Mouse (Mus musculus) megakaryocyte-erythroid progenitor cell, adult 5-6 weeks (primary cell): ENCODE data around the gene Ccdc84. TPM values are rescaled to one million over a fixed set of nuclear protein-coding genes. Genes with fewer than 3 reads are reported as not detected.
"Not testable (repeated sequence)": the region's sequence is repeated elsewhere in the genome, so short reads cannot be mapped to it uniquely, and the experiment has no call there.

Experiments used
- ATAC-seq: replicated peaks from 2 replicates; pipeline ENCODE4 v1.8.0; 2016; ENCODE audit warnings: mild to moderate bottlenecking, inconsistent platforms; ENCODE audit not compliant: severe bottlenecking, poor library complexity, low FRiP score, low TSS enrichment
- total RNA-seq, 2 experiments: library from RNA; stranded (forward) in 1 of 2; stranded (reverse) in 1 of 2; fragments of 200-1000, 215-1000 nt in 1 of 2; fragments of >200 nt in 1 of 2; fragmentation: Nextera tagmentation in 1 of 2; gene quantifications; 2 replicates each; pipeline ENCODE4 v1.2.3; 2014 to 2017

The Ccdc84 gene
- total RNA-seq, 2 experiments from 2014 or later, result 19.3 to 56.1 TPM

DNA sequence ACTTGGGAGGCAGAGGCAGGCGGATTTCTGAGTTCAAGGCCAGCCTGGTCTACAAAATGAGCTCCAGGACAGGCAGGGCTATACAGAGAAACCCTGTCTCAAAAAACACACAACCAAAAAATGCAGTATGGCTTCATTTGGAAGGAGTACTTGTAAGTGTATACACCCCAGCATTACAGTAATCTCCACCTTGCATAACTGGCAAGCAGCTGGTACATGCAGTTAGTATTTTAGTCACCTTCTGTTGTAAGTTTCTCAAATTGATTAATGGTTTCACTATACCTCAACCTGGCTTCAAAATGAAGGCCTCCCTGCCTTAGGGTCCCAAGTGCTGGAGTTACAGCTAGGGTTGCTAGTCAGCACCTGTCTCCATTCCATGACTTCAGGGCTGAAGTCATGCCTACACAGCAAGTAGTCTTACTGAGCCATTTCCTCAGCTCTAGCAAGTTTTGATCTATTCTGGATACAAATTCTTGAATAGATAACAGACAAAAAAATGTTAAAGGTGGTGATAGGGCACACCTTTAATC lies 6.7 kb downstream of the Ccdc84 start:
- 0 out of 2 replicates have a peak, but pooled peaks have one; percentile 1 for ATAC-seq

DNA sequence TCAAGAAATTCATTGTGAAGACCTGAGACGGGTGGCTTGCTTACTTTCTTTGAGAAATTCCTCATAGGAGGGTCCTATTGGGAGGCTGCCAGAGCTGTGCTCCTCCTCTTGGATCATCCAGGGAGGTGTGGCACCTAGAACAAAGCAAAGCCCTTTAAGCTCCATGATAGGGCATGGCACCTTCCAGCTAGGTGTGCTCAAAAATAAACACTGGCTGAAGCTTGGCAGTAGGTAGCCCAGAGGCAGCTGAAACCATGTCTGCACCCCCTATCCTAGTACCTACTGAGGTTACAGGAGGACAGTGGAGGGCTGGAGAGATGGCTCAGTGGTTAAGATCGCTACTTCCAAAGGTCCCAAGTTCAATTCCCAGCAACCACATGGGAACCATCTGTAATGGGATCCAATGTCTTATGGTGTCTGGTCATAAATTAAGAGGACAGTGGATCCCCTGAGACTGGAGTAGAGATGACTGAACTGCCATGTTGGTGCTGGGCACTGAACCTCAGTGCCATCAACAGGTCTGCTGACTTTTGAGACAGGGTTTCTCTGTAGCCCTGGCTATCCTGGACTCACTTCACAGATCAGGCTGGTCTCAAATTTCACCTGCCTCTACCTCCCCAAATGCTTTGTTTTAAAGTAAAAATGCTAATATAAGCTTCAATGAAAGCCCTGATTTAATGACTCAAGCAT lies 7.6 kb downstream of the Ccdc84 start:
- no peak for ATAC-seq

DNA sequence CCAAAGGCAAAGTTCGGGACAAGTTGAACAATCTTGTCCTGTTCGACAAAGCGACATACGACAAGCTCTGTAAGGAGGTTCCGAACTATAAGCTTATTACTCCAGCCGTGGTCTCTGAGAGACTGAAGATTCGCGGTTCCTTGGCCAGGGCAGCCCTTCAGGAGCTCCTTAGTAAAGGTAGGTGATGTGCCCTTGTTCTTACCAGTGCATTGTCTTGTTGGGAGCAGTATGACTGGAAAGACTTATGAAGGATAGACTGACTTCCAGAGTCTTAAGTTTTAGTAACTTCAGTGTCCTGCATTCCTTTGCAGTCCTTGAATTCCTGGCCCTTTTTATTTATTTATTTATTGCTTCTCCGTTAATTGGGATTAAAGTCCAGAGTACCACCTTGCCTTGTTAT lies 9.7 kb downstream of the Ccdc84 start:
- ATAC-seq, result not testable (repeated sequence)

DNA sequence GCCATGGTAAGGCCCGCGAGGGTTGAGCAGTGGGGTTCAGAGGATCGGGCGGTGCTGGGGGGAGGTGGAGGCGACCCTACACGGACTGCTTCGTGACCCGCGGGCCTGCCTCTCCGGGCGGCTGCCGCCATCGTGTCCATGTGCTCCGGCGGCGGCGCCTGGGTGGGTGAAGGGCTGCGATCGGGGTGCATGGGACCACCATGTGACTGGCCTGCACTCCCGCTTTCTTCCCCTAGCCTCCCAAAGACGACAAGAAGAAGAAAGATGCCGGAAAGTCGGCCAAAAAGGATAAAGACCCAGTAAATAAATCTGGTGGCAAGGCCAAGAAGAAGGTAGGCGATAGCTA lies 10.6 kb downstream of the Ccdc84 start:
- no peak for ATAC-seq

DNA sequence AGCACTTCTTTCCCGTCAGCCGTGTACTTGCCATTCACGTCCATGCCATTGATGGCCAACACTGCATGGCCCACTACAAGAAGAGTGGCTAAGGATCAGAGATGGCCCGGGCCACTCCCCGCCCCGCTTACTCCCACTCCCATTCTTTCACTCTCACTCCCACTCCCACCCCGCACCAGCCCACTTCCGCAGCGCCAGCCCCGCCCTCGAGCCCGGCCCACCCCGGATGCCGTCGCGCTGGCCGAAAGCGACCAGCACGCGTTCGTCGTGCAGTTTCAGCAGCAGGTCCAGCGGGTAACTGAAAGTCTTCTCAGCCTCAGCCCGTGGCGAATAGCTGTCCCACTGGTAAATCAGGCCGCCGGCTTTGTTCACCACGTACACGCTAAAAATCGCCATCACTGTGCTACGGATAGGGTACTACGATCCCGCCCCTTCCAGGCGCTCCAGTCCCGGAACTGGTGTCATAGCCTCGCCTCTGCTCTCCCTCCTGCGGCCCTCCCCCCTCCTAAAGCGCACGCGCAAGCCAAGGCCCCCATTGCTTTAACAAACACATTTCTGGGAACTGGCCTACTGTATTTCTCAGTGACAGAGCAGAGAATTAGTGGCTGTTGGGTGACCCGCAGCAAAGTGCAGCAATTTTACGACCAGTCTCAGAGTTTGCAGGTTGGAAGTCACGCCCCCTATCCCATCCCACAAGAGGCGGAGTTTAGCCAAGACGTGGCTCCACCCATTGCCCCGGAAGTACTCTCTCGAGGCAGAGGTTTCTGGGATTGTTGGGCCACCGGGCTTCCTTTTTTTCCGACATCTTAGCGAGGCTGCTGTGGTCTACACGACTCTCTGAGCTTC lies 11.2 kb downstream of the Ccdc84 start, which contains the start of the genes Rps25 and Trappc4:
Gene Rps25, plus strand, starts transcription at position 234 of the 846 bp plus-strand sequence.
Gene Trappc4, minus strand, starts transcription at position 695 of the 846 bp plus-strand sequence.
- ATAC-seq, result peak; percentile 92

DNA sequence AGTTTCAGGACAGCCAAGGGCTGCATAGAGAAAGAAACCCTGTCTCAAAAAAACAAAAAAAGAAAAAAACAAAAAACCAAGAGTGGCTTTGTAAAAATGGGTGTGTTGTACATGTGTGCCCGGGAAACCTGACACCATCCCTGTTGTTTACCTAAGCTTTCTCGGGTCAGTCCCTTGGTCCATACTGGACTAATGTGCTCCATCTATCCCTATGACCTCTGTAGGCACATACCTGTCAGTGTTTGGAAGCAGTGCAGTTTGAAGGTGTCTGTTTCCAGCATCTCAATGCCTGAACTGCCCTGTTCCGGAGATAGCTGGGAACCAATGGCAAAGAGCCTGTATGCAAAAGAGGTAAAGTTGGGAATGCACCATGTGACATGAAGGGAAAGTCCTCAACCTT lies 13.4 kb downstream of the Ccdc84 start:
- no peak for ATAC-seq

DNA sequence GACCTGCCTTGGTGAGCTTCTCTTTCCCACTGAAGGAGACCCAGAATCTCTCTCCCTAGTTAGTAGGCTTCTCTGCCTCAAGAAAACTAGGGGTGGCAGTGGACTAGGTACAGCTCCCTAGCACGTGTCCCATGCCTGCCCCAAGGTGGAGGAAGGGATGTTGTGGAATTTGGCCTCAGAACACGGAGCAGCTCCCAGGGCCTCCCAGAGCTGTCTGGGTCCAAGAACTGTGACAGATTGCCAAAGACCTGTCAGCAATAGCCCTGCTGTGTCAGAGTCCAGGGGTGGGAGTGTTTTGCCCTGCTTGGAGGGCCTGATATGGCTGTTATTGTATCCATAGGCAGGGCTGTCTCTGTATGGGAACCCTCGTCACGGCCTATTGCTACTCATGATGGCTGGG lies 17.3 kb downstream of the Ccdc84 start:
- no peak for ATAC-seq

DNA sequence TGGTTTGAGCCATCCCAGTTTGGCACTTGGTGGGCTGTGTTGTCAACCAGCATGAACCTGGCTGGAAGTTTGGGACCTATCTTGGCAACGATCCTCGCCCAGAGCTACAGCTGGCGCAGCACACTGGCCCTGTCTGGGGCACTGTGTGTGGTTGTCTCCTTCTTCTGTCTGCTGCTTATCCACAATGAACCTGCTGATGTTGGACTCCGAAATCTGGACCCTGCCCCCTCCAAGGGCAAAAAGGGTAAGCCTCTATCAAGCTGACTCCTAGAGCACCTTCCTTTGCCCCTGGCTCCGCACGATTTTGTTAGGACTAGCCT lies 18.6 kb downstream of the Ccdc84 start:
- ATAC-seq, result no peak

DNA sequence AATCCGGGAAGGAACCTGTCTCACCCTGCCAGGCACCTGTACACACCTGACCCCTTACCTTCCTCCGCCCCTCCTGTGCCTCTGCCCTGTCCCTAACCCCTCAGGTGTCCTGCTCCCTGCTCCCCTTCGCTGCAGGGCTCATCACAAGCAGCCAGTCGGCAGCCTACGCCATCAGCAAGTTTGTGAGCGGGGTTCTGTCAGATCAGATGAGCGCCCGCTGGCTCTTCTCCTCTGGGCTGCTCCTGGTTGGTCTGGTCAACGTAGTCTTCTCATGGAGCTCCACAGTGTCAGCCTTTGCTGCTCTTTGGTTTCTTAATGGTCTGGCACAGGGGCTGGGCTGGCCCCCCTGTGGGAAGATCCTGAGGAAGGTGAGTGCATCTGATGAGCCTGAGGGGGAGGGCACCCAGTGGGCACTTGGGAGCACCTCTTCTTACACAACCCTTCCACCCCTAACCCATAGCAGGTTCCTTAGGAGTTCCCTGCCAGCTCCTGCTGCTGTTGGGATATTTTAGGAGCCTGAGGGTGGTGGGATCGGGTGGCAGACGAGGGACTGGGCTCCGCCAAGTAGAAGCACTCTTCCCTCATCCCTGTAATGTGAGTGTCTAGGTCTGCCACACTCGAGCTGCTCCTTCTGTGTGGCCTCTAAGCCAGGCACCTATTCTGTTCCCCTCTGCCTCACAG lies 19.1 kb downstream of the Ccdc84 start:
- no peak for ATAC-seq

DNA sequence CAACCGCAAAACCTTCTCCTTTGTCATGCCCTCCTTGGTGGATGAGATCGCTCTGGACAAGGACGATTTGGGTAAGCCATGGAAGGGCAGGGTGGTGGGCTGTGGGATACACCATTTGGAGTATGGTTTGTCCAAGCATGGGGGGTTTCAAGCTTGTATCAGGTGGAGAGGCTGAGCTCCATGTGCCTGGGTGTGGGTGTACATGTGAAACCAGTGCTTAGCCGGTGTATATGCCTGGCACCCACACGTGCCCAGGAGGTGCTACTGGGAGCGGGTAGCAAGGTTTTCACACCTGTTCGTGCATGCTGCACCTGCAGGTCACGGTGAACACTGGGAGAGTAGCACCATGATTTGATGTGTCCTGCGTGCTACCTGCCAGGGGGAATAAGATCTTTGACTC lies 19.8 kb downstream of the Ccdc84 start:
- ATAC-seq, result no peak

DNA sequence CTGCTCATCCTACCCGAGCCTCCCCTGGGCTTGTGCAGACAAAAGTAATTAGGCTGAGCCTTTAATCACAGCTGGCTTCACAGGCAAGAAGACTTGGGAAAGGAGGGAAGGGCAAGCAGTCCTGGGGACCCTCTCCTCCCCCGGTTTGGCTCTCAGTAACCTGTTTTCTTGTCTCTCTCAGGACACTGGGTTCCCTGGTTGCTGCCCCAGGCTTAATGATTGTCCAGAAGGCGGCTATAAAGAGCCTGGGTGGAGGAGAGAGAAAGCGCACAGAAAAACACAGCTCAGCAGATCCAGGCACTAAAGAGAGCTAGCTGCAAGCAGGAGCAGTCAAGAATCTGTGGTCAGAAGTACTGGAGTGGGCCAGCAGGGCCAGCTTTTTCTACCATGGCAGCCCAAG lies 20.3 kb downstream of the Ccdc84 start:
- no peak for ATAC-seq

DNA sequence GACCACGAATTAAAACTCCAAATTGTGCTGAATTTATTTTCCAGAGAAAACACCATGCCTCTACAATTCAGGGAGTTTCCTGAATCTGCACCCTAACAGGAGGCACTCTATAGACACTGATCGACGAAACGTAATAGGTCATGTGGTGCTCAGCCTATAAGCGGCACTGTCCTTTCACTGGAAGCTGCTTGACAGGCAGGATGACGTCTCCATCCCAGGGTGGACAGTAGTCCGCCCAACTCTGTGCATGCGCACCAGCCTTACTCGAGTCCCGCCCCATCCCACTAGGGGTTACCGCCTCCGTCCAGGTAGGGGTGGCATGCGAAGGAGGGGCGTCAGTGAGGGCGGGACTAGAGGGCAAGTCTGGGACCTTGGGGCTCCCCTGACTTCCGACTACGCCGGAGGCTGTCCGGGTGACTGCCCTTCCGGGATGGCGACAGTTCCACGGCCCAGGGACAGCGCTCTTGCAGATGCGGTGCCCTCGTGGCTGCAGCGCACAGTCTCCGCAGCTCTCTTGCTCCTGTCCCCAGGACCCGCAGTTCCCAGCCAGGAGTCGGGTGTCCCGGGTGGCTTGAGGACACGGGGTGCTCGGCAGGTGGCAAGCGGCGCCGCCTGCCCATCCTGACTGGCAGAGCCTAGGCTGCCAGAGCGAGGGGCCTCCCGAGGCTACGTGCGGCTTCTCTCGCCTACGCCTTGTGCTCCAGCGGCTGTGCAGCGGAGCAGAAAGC lies 21.5 kb downstream of the Ccdc84 start, which contains the start of gene Slc37a4:
Gene Slc37a4, plus strand, starts transcription at position 169 of the 728 bp plus-strand sequence.
- peak; percentile 99 for ATAC-seq

DNA sequence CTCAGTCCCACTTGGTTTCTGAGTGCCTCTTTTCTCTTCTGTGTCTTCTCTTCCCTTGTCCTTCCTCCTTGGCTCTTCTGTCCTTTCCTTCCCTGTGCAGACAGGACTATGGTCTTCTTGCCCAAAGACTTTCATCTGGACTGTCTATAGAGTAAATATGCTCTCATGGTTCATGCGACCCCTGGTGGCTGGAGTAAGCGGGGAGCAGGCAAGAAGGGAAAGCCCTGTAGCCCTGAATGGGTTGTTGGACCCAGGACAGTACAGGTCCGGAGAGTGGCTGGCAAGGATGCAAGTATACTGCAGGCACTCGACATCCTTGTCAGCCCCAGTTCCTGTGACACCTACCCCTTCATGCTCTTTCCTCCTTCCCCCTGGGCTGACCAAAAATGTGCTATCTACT lies 26.9 kb downstream of the Ccdc84 start:
- ATAC-seq, result peak; percentile 69

DNA sequence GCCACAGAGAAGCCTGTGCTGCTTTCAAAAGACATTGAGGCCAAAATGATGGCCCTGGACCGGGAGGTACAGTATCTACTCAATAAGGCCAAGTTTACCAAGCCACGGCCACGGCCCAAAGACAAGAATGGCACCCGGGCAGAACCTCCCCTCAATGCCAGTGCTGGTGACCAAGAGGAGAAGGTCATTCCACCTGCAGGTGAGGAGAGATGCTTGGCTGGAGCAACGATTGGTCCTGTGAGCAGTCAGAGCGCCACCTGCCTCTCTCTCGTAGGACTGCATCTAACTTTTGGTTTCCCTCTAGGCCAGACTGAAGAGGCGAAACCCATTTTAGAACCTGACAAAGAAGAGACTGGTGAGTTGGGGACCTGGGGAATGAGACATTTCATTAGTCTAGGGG lies 29.1 kb downstream of the Ccdc84 start:
- ATAC-seq, result peak; percentile 74

DNA sequence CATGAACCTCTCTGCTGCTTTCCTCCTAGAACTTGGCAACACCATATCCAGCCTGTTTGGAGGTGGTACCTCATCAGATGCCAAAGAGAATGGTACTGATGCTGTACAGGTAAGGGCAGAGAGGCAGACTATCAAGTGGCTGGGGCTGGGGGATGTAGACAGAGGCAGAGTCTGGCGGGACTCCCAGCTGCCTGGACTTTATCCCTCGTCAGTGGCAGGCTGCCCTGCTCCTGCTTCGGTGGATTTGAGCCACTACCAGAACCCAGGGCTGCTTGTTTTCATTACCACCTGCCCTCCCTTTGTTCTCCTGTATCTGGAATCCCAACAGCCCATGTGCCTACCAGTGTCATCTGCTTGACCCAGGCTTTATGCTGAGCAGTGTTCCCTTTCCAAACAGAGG lies 31.1 kb downstream of the Ccdc84 start:
- ATAC-seq, result no peak

DNA sequence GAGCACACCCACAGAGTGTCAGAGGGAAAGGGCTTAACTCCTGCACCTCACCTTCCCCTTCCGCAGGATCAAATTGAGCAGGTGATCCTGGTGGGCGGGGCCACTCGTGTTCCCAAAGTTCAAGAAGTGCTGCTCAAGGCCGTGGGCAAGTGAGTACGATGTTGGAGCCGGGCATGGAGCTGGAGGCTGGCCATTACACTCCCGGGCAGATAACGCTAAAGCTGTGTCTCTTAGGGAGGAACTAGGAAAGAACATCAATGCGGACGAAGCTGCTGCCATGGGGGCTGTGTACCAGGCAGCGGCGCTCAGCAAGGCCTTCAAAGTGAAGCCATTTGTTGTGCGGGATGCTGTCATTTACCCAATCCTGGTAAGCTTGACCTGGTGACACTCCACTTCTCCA lies 33.8 kb downstream of the Ccdc84 start:
- no peak for ATAC-seq

DNA sequence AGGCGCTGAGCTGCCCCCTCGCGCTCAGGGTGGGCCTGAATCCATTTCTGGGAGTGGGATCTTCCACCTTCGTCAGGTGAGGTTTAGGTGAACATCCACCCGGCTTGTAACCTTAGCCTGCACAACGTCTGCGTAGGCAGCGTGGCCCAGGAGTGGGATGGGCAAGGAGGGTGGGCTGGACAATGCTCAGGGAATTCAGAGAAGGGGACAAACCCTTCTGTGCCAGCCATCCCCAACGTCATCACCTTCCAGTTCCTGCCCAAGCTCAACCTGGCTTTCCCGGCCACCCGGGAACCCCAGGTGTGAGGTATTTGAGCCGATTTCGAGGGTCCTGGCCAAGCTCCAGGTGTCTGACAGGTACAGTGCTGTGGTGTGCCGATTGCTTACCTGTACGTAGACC lies 38.5 kb downstream of the Ccdc84 start:
- no peak for ATAC-seq

DNA sequence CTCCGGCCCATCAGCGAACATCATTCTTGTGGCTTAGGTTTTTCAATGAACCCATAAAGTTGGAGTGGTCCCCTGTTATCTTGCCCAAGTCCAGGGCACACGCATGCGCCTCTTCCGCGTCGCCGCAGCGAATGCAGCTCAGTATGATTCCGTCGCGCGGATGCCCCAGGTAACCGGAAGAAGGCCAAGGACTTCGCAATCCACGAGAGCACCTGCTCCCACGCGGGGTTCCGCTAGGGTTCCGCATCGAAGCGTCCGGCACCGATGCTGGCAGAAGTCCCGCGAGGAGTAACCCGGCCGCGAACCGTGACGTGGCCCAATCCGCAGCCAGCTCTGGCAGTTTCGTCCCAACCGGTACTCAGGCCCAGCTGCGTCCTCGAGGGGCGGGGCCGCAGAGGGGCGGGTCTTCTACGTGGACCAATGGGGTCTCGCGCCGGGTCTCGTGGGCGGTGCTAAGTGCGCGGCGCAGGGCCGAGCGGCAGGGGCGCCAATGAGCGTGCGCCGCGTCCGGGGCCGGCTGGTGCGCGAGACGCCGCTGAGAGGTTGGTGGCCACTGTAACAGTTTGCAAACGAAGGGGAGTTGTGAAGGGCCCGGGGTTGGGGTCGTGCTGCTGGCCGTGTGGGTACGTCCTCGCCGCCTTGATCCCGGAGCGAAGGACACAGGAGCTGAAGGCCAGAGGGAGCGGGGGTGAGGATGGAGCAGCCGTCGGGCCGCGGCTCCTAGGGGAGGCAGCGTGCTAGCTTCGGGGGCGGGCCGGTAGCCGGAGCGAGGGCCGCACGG lies 39.1 kb downstream of the Ccdc84 start, which contains the start of gene Hyou1:
Gene Hyou1, plus strand, starts transcription at position 437 of the 781 bp plus-strand sequence.
- peak; percentile 96 for ATAC-seq
